ENCODE assay signal across 20 mouse cellular contexts in the genomic region with DNA sequence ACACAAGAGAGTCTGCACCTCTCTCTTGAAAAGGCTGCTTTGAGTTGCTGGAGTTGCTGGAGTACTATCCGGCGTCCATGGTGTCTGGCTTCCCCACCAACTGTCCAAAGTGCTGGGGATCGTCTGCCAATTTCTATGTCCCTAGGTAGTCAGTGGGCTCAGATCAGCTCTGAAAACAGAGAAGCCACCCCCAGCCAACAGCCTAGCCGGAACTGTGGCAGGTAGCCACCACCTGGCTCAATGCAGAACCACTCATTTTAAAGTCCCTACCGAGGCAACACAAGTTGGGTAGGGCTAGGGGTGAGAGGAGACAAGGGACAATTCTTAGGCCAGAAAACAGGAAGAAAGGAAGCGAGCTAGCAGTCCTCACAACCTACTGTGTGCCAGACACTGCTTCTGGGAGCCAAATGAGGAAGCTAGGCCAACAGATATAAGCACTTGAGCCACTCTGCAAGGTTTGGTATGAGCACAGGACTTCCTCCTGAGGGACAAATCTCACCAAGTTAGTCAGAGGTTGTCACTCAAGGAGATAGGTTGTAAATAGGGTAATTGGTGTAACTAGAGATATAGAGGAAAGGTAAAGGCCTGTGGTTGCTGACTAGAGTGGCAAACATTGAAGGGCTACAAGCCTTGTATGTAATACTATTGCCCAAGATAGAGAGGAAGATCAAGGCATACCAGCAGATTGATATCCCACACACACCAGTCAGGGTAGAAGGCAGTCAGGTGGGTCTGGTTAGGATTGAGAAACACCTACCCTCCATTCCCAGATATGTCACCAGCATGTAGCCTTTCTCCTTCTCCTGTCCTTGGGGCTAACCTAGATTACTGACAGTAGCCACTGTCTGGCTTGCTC.
DNase-seq lines count a peak whose midpoint lies in the region; ATAC-seq and TF ChIP-seq lines count a peak whose summit lies in the region.
"Had no signal": no experiment of that assay in that cellular context is flagged by ENCODE, and none has a peak within 500 bp of the region (broad histone marks: within the 10 kb centered on the region; RNA-seq: fewer than 3 reads in every experiment).

No protein-coding gene starts in this region.

- no peaks in the 10 kb centered on the region for H3K79me2 ChIP-seq in liver, adult 2 months (ENCODE audit: control insufficient read depth, insufficient read depth, low read length)

- no peaks in the 10 kb centered on the region for H3K4me1 ChIP-seq in liver, adult 2 months (ENCODE audit: control insufficient read depth, insufficient read depth, low read length)
- no peaks in the 10 kb centered on the region for H3K4me1 ChIP-seq in liver, embryonic 11.5 days (replicated peaks; ENCODE audit: control insufficient read depth, insufficient read depth, low read length)
- peaks cover 6% of the 10 kb centered on the region; the same call in 1 of the 2 replicates for H3K4me1 ChIP-seq in hindbrain, embryonic 12.5 days
- H3K4me1 ChIP-seq: forebrain, embryonic 12.5 days; limb, embryonic 13.5 days; lung, embryonic 15.5 days; midbrain, embryonic 10.5 days had no signal

- no peak for TF ChIP-seq POLR2A in liver, adult 2 months (IDR thresholded peaks at IDR 0.05; ENCODE audit: extremely low read depth, insufficient read depth, low read length)

- no peak overlapping the region for H3K27ac ChIP-seq in liver, adult 2 months (replicated peaks; ENCODE audit: insufficient read depth, low read depth, low read length)
- H3K27ac ChIP-seq in liver, embryonic 11.5 days (ENCODE audit: low read depth, low read length) = no peak overlapping the region
- H3K27ac ChIP-seq in hindbrain, embryonic 12.5 days = no peak overlapping the region
- H3K27ac ChIP-seq: forebrain, embryonic 12.5 days; hindbrain, embryonic 15.5 days; layer of hippocampus, adult 2 months; left cerebral cortex, adult 2 months; limb, embryonic 13.5 days; lung, embryonic 15.5 days; midbrain, embryonic 10.5 days; neural tube, embryonic 13.5 days had no signal

- H3K9me3 ChIP-seq in liver, embryonic 11.5 days (ENCODE audit: control insufficient read depth, low read length) = no peaks in the 10 kb centered on the region
- H3K9me3 ChIP-seq in hindbrain, embryonic 12.5 days (replicated peaks) = no peaks in the 10 kb centered on the region
- H3K9me3 ChIP-seq: forebrain, embryonic 12.5 days; hindbrain, embryonic 15.5 days; limb, embryonic 13.5 days; lung, embryonic 15.5 days; midbrain, embryonic 10.5 days; neural tube, embryonic 13.5 days had no signal

- no peak overlapping the region for H3K4me3 ChIP-seq in liver, adult 2 months (ENCODE audit: insufficient read depth, low read depth, low read length)
- H3K4me3 ChIP-seq in liver, embryonic 11.5 days (ENCODE audit: low read depth, low read length) = no peak overlapping the region
- no peak overlapping the region for H3K4me3 ChIP-seq in hindbrain, embryonic 12.5 days
- H3K4me3 ChIP-seq: forebrain, embryonic 12.5 days; hindbrain, embryonic 15.5 days; layer of hippocampus, adult 2 months; left cerebral cortex, adult 2 months; limb, embryonic 13.5 days; lung, embryonic 15.5 days; midbrain, embryonic 10.5 days; neural tube, embryonic 13.5 days had no signal

- no peak overlapping the region for H3K4me2 ChIP-seq in liver, embryonic 11.5 days
- H3K4me2 ChIP-seq in hindbrain, embryonic 12.5 days (replicated peaks) = no peak overlapping the region
- H3K4me2 ChIP-seq: forebrain, embryonic 12.5 days; hindbrain, embryonic 15.5 days; limb, embryonic 13.5 days; lung, embryonic 15.5 days; neural tube, embryonic 13.5 days had no signal

- peak; percentile 14 for DNase-seq in liver, adult 2 months (ENCODE audit: extremely low read depth, low read depth, low spot score)
- no peak for DNase-seq in liver, embryonic 11.5 days (ENCODE audit: low spot score)
- DNase-seq in MEL-GATA-1-ER (ENCODE audit: extremely low read depth, low read depth) = peak; percentile 78
- peak; percentile 15 for DNase-seq in splenic B cell, adult 2 months (ENCODE audit: low read depth, low spot score)
- DNase-seq in neural tube, embryonic 10.5 days (ENCODE audit: extremely low spot score, low spot score) = no peak
- DNase-seq: adrenal gland, postnatal 14 days; cerebellum, adult 9-11 months; heart, postnatal 10 days; right cerebral cortex, postnatal 14 days had no signal

- 75% methylated on average over 6 of the region's 6 CpGs for WGBS in liver, adult 2 months
- WGBS in liver, embryonic 11.5 days = 67% methylated on average over 6 of the region's 6 CpGs
- WGBS in hindbrain, embryonic 12.5 days = 90% methylated on average over 6 of the region's 6 CpGs

- no peak overlapping the region for H3K9ac ChIP-seq in liver, adult 2 months (ENCODE audit: low read depth, low read length)
- H3K9ac ChIP-seq in liver, embryonic 11.5 days (ENCODE audit: low read depth, low read length) = no peak overlapping the region
- no peak overlapping the region for H3K9ac ChIP-seq in hindbrain, embryonic 12.5 days
- H3K9ac ChIP-seq: forebrain, embryonic 12.5 days; hindbrain, embryonic 15.5 days; limb, embryonic 13.5 days; lung, embryonic 15.5 days; neural tube, embryonic 13.5 days had no signal

- no peak for ATAC-seq in liver, embryonic 11.5 days (replicated peaks; ENCODE audit: low FRiP score)
- ATAC-seq in granulocyte monocyte progenitor cell, adult 5-6 weeks (replicated peaks; ENCODE audit: poor library complexity, severe bottlenecking) = peak; percentile 94
- no peak for ATAC-seq in hindbrain, embryonic 12.5 days (ENCODE audit: low FRiP score)
- ATAC-seq: intestine, embryonic 16.5 days had no signal

- H3K36me3 ChIP-seq in liver, adult 2 months (ENCODE audit: control insufficient read depth, insufficient read depth, low read length) = no peaks in the 10 kb centered on the region
- no peaks in the 10 kb centered on the region for H3K36me3 ChIP-seq in liver, embryonic 11.5 days (ENCODE audit: control insufficient read depth, insufficient read depth, low read length)
- H3K36me3 ChIP-seq in splenic B cell, adult 2 months (ENCODE audit: control insufficient read depth, insufficient read depth, low read length, poor library complexity, severe bottlenecking) = peaks cover 5% of the 10 kb centered on the region
- no peaks in the 10 kb centered on the region for H3K36me3 ChIP-seq in hindbrain, embryonic 12.5 days
- H3K36me3 ChIP-seq: forebrain, embryonic 12.5 days; hindbrain, embryonic 15.5 days; limb, embryonic 13.5 days; lung, embryonic 15.5 days; midbrain, embryonic 10.5 days; neural tube, embryonic 13.5 days had no signal

- TF ChIP-seq CTCF in liver, adult 2 months (IDR thresholded peaks at IDR 0.05; ENCODE audit: low read depth, low read length) = no peak

- no peaks in the 10 kb centered on the region for H3K27me3 ChIP-seq in liver, adult 2 months (ENCODE audit: control insufficient read depth, insufficient read depth, low read length)
- H3K27me3 ChIP-seq in liver, embryonic 11.5 days (replicated peaks; ENCODE audit: control insufficient read depth, insufficient read depth, low read length) = no peaks in the 10 kb centered on the region
- H3K27me3 ChIP-seq in splenic B cell, adult 2 months (ENCODE audit: control insufficient read depth, insufficient read depth, low read length, poor library complexity, severe bottlenecking) = no peaks in the 10 kb centered on the region
- no peaks in the 10 kb centered on the region for H3K27me3 ChIP-seq in hindbrain, embryonic 12.5 days
- H3K27me3 ChIP-seq: forebrain, embryonic 12.5 days; hindbrain, embryonic 15.5 days; lung, embryonic 15.5 days; neural tube, embryonic 13.5 days had no signal

Comparison
In these comparisons a context has a peak if more than half of its experiments do, and no peak if none do; other contexts are left out.
1. DNase-seq: peak in liver, adult 2 months (single experiment), MEL-GATA-1-ER (single experiment) and splenic B cell, adult 2 months (single experiment); none in liver, embryonic 11.5 days (single experiment) and neural tube, embryonic 10.5 days (single experiment).